Mouse (Mus musculus): ENCODE data around the gene Th. TPM values are rescaled to one million over a fixed set of nuclear protein-coding genes. Genes with fewer than 3 reads are reported as not detected.

The Th gene
- not detected in 2 replicates for total RNA-seq (2014; fragmentation: Nextera tagmentation)
- not detected in 2 replicates for total RNA-seq (2017)
- not detected in 2 replicates for polyA plus RNA-seq (2012)

GRCm38 (mm10) chr7:142931028-142931427 lies at the start of gene Th:
Gene Th, minus strand, starts transcription at chr7:142931128.
- TF ChIP-seq POLR2AphosphoS5 (IDR thresholded peaks at IDR 0.05; ENCODE audit: insufficient replicate concordance, low read depth, low read length) (no peak), TAL1 (conservative IDR thresholded peaks at IDR 0.05; ENCODE audit: low read depth, low read length) (no peak), GATA1 (IDR thresholded peaks at IDR 0.05; ENCODE audit: borderline replicate concordance, low read length) (no peak), CTCF (IDR thresholded peaks at IDR 0.05; ENCODE audit: low read depth, low read length) (no peak), GATA2 (IDR thresholded peaks at IDR 0.05; ENCODE audit: borderline replicate concordance, low read depth, low read length) (no peak)
- DNase-seq (ENCODE audit: low spot score) (no peak), ATAC-seq (ENCODE audit: extremely low read depth, insufficient number of reproducible peaks, low FRiP score, poor library complexity, severe bottlenecking) (no peak)
- H3K4me3 ChIP-seq (ENCODE audit: low read depth, low read length) = no peak within 1 kb of the TSS
- H3K9me3 ChIP-seq (replicated peaks) = no peaks in the 10 kb centered on the region
- no peaks in the 10 kb centered on the region for H3K36me3 ChIP-seq (replicated peaks)
- no peaks in the 10 kb centered on the region for H3K4me1 ChIP-seq (ENCODE audit: insufficient read depth, low read depth, low read length)
- H3K27me3 ChIP-seq (ENCODE audit: insufficient read depth, low read length) = peaks cover 24% of the 10 kb centered on the region

- H3K36me3 ChIP-seq (replicated peaks) = no peaks in the 10 kb centered on the region
- DNase-seq (ENCODE audit: low spot score) = no peak
- H3K4me1 ChIP-seq (ENCODE audit: insufficient read depth, low read depth, low read length) = no peaks in the 10 kb centered on the region; the same call in 1 of the 2 replicates
- peaks cover 33% of the 10 kb centered on the region for H3K27me3 ChIP-seq (ENCODE audit: insufficient read depth, low read length)
- ATAC-seq (ENCODE audit: extremely low read depth, insufficient number of reproducible peaks, low FRiP score, poor library complexity, severe bottlenecking) = no peak
- TF ChIP-seq CTCF (IDR thresholded peaks at IDR 0.05; ENCODE audit: low read depth, low read length) (no peak), GATA1 (IDR thresholded peaks at IDR 0.05; ENCODE audit: borderline replicate concordance, low read length) (no peak), TAL1 (conservative IDR thresholded peaks at IDR 0.05; ENCODE audit: low read depth, low read length) (no peak), POLR2AphosphoS5 (IDR thresholded peaks at IDR 0.05; ENCODE audit: insufficient replicate concordance, low read depth, low read length) (no peak), GATA2 (IDR thresholded peaks at IDR 0.05; ENCODE audit: borderline replicate concordance, low read depth, low read length) (no peak)
- peaks cover 10% of the 10 kb centered on the region for H3K9me3 ChIP-seq (replicated peaks)
- H3K4me3 ChIP-seq (ENCODE audit: low read depth, low read length) = no peak within 1 kb of the TSS; the same call in 1 of the 2 replicates
Observed at GRCm38 (mm10) chr7:142968809-142969511, 38.0 kb upstream of the Th start, which contains the start of gene Ascl2. Gene Ascl2, minus strand, starts transcription at chr7:142969264.

GRCm38 (mm10) chr7:142967884-142968808 lies 37.2 kb upstream of the Th start:
- Histone ChIP-seq H3K36me3 (replicated peaks) (no peaks in the 10 kb centered on the region), H3K4me1 (ENCODE audit: insufficient read depth, low read depth, low read length) (no peaks in the 10 kb centered on the region; the same call in 1 of the 2 replicates), H3K27me3 (ENCODE audit: insufficient read depth, low read length) (peaks cover 33% of the 10 kb centered on the region), H3K4me3 (ENCODE audit: low read depth, low read length) (no peak overlapping the region; the same call in 1 of the 2 replicates), H3K9me3 (replicated peaks) (peaks cover 10% of the 10 kb centered on the region)
- no peak for DNase-seq (ENCODE audit: low spot score)
- TF ChIP-seq POLR2AphosphoS5 (IDR thresholded peaks at IDR 0.05; ENCODE audit: insufficient replicate concordance, low read depth, low read length) (no peak), TAL1 (conservative IDR thresholded peaks at IDR 0.05; ENCODE audit: low read depth, low read length) (no peak), CTCF (IDR thresholded peaks at IDR 0.05; ENCODE audit: low read depth, low read length) (no peak), GATA1 (IDR thresholded peaks at IDR 0.05; ENCODE audit: borderline replicate concordance, low read length) (no peak), GATA2 (IDR thresholded peaks at IDR 0.05; ENCODE audit: borderline replicate concordance, low read depth, low read length) (no peak)
- no peak for ATAC-seq (ENCODE audit: extremely low read depth, insufficient number of reproducible peaks, low FRiP score, poor library complexity, severe bottlenecking)

- DNase-seq (ENCODE audit: low spot score) (no peak), ATAC-seq (ENCODE audit: extremely low read depth, insufficient number of reproducible peaks, low FRiP score, poor library complexity, severe bottlenecking) (no peak)
- Histone ChIP-seq H3K9me3 (replicated peaks) (peaks cover 10% of the 10 kb centered on the region), H3K27me3 (ENCODE audit: insufficient read depth, low read length) (peaks cover 33% of the 10 kb centered on the region), H3K36me3 (replicated peaks) (no peaks in the 10 kb centered on the region), H3K4me3 (ENCODE audit: low read depth, low read length) (no peak overlapping the region), H3K4me1 (ENCODE audit: insufficient read depth, low read depth, low read length) (no peaks in the 10 kb centered on the region; the same call in 1 of the 2 replicates)
- TF ChIP-seq TAL1 (conservative IDR thresholded peaks at IDR 0.05; ENCODE audit: low read depth, low read length) (no peak), CTCF (IDR thresholded peaks at IDR 0.05; ENCODE audit: low read depth, low read length) (no peak), GATA2 (IDR thresholded peaks at IDR 0.05; ENCODE audit: borderline replicate concordance, low read depth, low read length) (no peak)
Observed at GRCm38 (mm10) chr7:142967414-142967883, 36.5 kb upstream of the Th start.

GRCm38 (mm10) chr7:142959752-142960151 lies 28.8 kb upstream of the Th start:
- H3K4me1 ChIP-seq (ENCODE audit: insufficient read depth, low read depth, low read length) = no peaks in the 10 kb centered on the region
- DNase-seq (ENCODE audit: low spot score) = no peak

GRCm38 (mm10) chr7:142958817-142959216 lies 27.9 kb upstream of the Th start:
- Histone ChIP-seq H3K9me3 (replicated peaks) (no peaks in the 10 kb centered on the region), H3K27me3 (ENCODE audit: insufficient read depth, low read length) (peaks cover 9% of the 10 kb centered on the region), H3K4me3 (ENCODE audit: low read depth, low read length) (no peak overlapping the region), H3K36me3 (replicated peaks) (no peaks in the 10 kb centered on the region), H3K4me1 (ENCODE audit: insufficient read depth, low read depth, low read length) (no peaks in the 10 kb centered on the region)
- DNase-seq (ENCODE audit: low spot score) (no peak), ATAC-seq (ENCODE audit: extremely low read depth, insufficient number of reproducible peaks, low FRiP score, poor library complexity, severe bottlenecking) (no peak)
- TF ChIP-seq POLR2AphosphoS5 (IDR thresholded peaks at IDR 0.05; ENCODE audit: insufficient replicate concordance, low read depth, low read length) (no peak), GATA1 (IDR thresholded peaks at IDR 0.05; ENCODE audit: borderline replicate concordance, low read length) (no peak), GATA2 (IDR thresholded peaks at IDR 0.05; ENCODE audit: borderline replicate concordance, low read depth, low read length) (no peak), TAL1 (conservative IDR thresholded peaks at IDR 0.05; ENCODE audit: low read depth, low read length) (no peak), CTCF (IDR thresholded peaks at IDR 0.05; ENCODE audit: low read depth, low read length) (no peak)

More at GRCm38 (mm10) chr7:142959752-142960151, 28.8 kb upstream of the Th start:
- H3K9me3 ChIP-seq (replicated peaks) = no peaks in the 10 kb centered on the region
- no peaks in the 10 kb centered on the region for H3K36me3 ChIP-seq (replicated peaks)
- no peak overlapping the region for H3K4me3 ChIP-seq (ENCODE audit: low read depth, low read length)
- no peak for ATAC-seq (ENCODE audit: extremely low read depth, insufficient number of reproducible peaks, low FRiP score, poor library complexity, severe bottlenecking)
- TF ChIP-seq TAL1 (conservative IDR thresholded peaks at IDR 0.05; ENCODE audit: low read depth, low read length) = no peak
- TF ChIP-seq GATA1 (IDR thresholded peaks at IDR 0.05; ENCODE audit: borderline replicate concordance, low read length) = no peak
- peaks cover 16% of the 10 kb centered on the region for H3K27me3 ChIP-seq (ENCODE audit: insufficient read depth, low read length)

Data from G1E (cell line).